Mouse (Mus musculus) spleen, embryonic (tissue): Measurements from ENCODE around the gene Syn3.
"Not testable (repeated sequence)": the region's sequence is repeated elsewhere in the genome, so short reads cannot be mapped to it uniquely, and the experiment has no call there.

Source experiments
- CTCF ChIA-PET: fragments of 350-600 bp; sonication (Branson Sonifier 250); formaldehyde crosslinking; loops from one replicate; lab custom pipeline; 2022; lab: Charles Lee

The Syn3 gene

DNA sequence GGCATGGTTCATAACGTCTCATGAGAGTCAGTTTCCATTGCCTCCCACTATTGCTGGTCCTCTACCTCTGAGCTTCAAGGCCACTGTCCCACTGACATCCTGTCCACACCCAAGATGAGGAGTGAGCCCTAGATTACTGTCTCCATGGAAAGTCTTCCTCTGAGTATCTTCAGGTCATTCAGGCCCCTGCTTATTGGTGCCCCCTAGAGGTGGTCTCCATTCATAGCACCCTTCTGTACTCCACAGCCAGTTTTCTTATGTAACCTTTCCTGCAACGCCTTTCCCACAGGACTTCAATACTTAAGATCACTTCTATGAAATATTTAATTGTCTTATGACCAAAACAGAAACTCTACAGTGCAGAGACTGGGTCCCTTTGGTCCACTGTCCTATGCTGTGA, 80.4 kb downstream of the Syn3 start:
- CTCF ChIA-PET, result no interaction called here

DNA sequence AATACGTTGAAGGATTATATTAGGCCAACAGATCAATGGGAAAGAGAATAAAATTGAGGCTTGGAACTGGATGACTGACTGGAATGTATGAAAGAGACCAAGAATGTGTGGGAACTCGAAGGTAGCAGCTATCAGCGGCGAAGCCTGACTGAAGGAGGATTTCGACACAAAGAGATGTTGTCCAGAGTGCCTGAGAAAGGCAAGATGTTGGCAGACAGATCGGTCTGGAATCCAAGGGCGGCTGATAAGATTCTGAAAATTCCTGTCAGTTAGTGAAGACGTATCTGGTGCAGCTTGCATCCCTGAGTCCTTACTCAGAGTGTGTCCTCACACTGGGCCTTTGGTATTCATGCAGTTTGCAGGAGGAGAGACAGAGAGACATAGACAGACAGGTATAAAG, 81.9 kb downstream of the Syn3 start:
- CTCF ChIA-PET, result interaction anchor here (0.6 kb wide), 1 partner anchor 1447 kb away, joined by 3 read pairs; no protein-coding TSS in a partner anchor

DNA sequence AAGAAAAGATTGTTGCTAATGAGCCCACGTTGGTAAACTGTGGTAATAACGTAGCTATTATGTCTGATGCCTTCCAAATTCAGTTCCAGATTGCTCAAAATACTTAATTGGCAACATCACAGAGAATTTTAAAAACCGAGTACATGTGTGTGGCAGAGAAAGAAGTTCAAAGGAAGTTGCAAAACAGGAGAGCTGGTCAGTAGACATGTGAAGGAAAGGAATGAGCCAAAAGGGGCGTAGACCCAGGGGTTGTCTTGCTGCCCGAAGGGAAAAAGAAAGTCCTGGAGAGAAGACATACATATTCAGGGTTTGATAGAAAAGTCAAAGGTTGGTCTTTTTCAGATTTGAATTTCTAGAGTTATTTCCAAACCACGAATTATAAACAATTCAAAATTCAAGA, 87.8 kb downstream of the Syn3 start:
- CTCF ChIA-PET, result no interaction called here

DNA sequence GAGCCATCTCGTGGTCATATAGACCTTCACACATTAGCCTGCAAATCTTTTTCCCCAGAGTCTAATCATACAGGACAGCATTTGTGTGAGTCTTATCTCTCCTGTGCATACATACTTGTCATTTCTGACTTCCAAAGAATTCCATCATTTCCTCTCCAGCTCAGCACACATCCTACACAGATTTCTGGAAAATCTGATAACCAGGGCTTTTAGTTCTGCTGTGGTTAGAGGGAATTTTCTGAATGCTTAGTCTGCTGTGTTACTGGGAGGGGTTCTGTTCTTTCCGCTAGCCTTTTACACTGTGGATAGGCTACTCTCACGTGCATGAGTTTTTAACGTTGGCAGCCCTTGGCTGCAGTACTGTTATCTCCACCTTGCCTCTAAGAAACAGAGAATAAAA, 91.7 kb downstream of the Syn3 start:
- CTCF ChIA-PET, result no interaction called here

DNA sequence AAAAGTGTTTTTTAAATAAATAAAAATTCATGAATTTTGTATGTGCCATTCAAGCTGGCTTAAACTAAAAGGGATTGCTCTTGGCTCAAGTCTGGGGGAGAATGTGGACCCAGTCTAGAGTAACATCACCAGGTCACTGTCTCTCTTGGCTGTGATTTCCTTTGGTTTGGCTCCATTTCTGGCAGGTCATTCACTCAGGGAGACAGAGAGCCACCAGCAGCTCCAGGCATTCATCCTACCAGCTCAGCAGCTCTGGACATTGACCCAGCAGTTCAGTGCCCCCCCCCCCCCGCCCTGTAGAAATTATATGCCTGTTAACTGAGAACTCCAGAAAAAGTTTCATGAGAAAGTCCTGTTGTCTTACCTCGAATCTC, 100.4 kb downstream of the Syn3 start:
- CTCF ChIA-PET, result no interaction called here

DNA sequence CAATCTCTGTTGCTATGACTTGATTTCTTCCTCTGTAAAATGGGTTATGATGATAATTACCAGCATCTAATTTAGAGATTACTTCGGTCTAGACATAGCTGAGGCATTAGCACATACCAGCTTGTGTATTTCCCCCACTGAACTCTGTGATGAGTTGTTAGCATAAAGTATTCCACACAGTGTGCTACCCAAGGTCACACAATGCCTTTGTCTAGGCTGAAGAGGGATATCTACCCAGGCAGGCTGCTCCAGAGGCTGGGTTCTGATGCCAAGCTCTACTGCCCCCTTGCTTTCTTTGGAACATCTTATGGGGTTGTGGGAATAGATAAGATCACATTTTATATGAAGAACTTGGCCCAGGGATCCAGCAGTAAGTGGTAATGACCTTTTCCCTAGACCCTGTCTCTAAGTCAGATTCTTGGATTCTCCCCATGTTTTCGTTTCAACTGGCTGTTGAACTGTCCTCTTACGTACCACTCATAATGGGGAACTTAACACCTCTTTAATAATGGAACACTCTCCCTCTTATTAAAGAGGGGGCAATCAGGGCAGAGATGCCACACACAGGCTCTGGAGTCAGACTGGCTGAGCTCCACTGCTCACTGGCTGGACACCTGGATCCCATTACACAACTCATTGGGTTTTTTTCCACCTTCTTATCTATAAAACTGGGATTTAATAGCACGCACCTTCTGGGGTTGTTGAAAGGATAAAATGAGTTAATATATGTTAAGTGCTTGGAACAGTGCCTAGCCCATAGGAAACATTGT, 100.9 kb downstream of the Syn3 start:
- CTCF ChIA-PET, result no interaction called here

DNA sequence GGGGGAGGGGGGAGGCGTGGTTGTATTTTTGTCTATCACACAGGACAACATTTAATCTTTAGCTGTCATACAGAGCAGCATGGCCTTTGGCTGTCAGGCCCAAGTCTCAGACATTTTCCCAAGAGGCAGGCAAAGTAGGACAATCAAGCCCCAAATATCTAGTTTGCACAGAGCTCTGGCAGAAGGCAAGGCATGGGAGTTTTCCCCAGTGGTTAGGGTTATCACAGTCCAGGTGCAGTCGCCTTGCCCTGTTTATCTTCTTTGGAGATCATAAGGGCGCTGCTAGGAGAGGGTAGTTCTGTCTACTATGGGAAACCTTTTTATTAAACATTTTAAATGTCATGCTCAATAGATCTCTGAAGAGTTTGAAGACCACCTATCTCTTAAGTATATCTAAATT, 106.3 kb downstream of the Syn3 start:
- CTCF ChIA-PET, result no interaction called here

DNA sequence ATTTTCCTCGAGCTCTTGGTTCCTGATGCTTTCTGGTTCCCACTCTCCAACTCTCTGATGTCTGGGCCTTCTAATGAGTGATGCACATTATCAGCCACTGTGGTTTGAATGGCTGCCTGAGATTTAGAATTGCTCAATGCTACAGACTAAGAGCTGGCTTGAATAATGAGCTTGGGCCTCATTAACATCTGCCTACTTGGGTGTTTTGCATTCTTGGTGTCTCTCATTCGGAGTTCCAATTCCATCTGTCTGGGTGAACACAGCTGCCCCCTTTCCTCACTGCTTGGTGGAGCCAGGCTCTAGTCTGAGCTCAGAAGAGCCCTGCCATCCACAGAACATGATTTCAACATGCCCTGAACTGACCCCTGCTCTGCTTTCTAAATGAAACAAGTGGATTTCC, 108.8 kb downstream of the Syn3 start:
- CTCF ChIA-PET, result no interaction called here

DNA sequence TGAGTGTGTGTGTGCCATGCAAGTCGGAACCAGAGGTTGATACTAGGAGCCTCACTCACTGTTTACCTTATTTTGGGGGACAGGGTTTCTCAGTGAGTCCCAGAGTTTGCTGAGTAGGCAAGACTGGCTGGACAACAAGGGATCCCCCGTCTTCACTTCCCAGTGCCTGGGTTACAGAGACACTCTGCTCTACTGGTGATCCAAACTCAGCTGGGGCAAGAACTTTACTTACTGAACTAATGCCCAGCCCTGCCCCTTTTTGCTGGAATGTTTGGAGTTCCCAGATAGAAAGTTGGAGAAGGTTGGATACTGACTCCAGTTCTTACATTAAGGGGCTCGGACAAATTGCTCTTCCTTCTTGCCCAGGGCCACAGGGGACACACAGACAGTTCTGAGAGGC, 109.3 kb downstream of the Syn3 start:
- CTCF ChIA-PET, result no interaction called here

DNA sequence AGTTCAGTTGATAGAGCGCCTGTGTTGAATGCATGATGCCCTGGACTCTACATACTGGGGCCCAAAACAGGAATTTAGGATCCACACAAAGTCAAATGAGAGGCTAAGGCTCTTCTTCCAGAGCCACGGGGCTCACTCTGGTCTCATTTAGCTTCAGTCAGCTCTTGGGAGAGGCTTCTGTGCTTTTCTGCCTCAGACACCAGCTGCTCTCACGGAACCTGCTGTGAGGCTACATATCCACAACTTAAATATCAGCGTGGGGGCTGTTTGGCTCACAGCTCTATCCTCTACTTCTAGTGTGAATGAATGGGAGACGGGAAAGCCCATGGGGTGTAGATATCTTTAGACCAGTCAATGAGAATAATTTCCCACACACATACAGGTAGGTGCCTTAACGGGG, 109.9 kb downstream of the Syn3 start:
- CTCF ChIA-PET, result no interaction called here

DNA sequence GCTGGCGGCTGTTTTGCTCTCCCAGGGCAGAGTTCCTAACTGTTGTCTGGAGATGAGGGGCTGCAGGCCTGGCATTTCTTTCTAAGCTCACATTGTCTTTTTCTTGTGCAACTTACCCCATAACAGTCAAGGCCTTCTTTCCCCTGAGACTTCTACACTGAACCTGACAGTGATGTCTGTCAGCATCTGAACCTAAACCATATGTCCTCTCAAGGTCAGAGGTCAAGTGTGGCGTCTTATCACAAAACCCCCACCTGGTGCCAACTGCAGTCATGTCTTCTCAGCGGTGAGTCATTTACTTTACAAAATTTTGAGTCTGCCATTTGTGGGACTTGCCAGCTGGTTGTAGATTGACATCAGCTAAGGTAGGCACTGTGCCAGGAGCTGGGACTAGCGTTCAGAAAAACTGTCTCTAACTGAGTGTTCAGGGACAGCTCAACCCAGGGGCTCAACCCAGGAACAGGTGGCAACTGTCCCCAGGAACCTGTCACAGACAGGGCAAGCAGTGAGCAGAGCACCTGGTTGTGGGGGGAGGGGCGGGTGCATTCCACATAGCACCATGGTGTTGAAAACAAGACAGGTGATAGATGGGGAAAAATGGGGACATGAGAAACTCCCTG, 110.8 kb downstream of the Syn3 start:
- CTCF ChIA-PET, result no interaction called here

DNA sequence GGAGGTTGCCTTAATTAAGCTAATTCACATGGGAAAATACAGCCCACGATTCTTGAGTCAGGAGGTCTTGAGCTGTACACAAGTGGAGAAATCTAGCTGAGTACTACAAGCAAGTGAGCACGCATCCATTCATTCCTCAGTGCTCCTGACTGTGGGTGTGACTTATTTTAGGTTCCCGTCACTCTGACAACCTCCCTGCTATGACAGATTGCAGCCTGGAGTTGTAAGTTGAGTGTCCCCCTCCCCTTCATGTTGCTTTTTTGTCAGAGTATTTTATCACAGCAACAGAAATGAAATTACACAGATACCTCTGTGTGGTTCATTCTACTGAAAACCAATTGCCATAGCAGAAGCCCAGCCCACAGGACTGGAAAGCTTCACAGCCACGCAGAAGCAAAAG, 112.5 kb downstream of the Syn3 start:
- CTCF ChIA-PET, result no interaction called here

DNA sequence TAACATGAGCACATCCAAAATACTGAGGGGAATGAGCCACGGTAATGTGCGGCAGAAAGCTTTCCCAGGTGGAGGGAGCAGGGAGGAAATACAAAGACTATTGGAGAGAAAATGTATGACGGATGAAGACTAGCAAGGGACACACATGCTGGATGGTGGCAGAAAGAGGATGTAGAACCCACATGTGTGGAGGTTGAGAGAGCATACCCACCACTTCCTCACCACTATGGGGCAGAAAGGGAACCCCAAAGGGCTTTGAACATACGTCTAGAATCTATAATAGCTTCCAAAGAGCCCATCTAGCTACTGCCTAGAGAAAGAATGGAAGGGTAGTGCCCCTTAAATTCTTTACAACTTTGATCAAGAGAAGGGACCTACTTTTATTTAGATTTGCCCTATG, 113.0 kb downstream of the Syn3 start:
- CTCF ChIA-PET, result no interaction called here

DNA sequence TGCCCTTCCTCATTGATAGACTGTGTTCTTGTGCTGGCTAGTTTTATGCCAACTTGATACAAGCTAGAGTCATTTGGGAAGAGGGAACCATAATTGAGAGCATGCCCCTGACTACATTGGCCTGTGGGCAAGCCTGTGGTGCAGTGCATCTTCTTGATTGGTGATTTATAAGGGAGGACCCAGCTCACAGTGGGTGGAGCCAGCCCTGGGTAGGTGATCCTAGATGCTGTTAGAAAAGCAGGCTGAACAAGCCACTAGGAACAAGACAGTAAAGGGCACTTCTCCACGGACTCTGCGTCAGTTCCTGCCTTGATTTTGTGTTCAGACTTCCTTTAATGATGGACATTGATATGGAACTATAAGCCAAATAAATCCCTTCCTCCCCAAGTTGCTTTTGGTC, 114.0 kb downstream of the Syn3 start:
- CTCF ChIA-PET, result no interaction called here

DNA sequence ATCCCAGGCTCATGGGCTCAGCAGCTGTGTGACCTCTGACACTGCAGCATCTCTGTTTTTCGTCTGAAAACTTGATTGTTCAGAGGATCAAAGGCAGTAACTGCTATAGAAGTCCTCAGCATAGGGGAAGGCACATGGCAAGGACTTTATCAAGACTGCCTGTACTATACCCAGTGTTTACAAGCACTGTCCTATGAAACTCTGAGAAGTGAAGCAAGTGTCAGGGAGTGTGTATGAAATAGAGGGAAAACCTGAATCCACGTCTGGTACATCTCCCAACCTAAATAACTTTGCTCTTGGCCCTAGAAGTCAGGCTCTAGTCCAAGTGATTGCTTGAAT, 116.8 kb downstream of the Syn3 start:
- CTCF ChIA-PET, result no interaction called here

DNA sequence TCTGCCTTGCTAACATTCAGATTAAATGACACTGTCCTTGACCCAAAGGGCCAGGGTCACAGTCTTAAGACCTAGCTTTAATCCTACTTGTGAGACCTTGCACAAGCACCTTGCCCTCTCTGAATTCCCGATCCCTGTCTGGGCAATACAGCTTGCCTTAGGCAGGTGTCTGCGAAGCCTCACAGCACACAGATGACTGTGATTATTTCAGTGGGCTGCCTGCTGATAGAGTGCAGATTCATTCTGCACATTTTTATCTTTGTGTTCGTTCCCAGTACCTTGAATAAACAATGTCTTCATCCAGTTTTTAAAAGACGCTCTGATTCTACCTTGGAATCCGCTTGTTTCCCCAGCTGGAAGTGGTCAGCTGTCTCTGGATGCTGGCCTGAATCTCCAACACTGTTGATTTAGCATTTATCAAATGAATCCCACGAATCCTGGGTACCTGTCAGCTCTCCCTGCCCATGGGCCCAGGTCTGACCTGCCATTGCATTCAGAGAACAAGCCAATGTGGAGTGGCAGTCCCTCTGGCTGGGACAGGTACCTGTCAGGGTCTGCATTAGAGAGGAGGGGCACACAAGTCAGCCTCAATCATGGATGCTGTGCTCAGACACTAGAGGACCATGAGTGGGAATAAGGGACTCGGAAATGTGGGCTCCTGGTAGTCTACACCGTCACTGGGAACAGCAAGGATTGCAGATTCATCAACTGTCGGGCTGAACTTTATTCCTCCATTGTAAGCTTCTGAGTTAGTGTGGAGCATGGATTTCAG, 117.4 kb downstream of the Syn3 start:
- CTCF ChIA-PET, result no interaction called here

DNA sequence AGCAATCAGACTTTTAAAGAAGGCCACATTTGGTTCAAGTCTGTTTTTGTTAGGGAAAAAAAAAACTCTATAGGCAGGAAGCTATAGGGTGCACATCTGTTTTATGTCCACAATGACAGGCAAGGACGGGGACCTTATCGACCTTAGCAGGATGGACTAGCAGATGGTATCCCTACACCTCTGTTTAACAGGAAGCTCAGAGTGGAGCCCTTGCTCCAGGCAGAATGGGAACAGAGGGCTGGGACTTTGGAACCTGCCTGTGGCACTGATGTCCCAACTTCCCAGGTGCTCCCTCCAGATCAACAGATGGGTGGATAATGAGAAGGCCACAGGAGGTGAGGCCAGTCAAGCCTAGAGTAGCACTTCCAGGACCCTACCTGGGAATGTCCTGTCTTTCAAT, 118.1 kb downstream of the Syn3 start:
- CTCF ChIA-PET, result no interaction called here

DNA sequence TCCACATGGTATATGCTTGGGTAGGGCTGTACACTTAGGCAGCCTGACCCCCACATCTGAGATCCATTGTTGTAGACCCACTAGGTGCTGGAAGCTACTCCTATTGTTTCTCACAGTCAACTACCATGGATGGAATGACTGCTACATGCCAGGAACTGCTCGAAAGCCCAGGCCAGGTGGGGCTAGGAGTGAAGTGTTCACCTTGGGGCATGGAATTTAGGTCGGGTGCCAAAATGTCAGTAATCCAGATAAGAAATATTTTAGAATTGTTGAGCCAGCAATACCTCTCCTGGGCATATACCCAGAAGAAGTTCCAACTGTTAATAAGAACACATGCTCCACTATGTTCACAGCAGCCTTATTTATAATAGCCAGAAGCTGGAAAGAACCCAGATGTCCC, 119.9 kb downstream of the Syn3 start:
- CTCF ChIA-PET, result not testable (repeated sequence)

DNA sequence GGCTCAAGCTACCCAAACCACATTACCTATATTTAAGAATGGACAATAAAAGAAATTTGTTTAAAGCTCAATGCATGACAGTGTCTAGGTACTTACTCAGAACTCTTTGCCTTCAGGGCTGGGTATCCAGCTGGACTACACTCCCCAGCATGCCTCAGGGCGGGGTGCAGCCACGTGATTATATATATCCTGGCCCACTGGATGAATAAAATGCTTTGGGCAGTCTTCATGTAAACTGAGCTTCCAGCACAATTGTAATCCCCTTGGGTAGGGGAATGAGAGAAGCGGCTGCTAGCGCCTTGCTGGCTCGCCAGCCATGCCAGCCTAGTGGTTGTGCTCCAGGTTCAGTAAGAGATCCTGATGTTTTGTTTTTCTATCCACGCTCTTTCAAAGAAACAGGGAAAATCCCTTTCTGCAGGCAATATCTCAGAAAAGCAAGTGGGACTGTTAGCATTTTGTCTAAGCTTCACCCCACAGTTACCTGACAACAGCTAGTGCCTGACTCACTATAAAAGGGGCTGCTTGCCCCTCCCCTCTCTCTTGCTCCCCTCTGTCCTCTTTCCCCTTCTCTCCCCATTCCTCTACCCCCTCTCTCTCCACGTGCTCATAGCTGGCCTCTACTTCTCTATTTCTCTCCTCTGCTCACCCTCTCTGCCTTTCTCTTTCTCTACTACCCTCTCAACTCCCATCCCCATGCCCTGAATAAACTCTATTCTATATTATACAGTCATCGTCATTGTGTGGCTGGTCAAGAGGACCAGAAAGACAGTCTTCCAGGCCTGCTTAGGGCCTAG, 122.1 kb downstream of the Syn3 start:
- CTCF ChIA-PET, result no interaction called here

DNA sequence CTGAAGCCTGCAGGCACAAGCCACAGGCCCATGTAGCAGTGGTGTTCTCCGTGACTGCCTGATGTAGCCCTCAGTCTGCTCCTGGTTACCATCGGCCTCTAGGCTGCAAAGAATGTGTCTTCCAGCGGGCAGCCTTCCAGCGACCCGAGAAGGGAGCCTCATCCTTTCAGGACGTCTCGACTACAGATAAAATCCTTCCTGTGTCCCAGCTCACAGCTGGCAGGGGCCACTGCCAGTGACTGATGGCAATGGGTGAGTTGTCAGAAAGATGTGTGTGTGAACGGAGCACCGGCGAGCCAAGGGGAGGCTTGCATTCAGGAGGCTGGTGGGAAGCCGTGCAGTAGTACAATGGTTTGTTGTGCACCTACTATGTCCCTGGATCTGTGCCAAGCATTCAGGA, 122.8 kb downstream of the Syn3 start:
- CTCF ChIA-PET, result no interaction called here

DNA sequence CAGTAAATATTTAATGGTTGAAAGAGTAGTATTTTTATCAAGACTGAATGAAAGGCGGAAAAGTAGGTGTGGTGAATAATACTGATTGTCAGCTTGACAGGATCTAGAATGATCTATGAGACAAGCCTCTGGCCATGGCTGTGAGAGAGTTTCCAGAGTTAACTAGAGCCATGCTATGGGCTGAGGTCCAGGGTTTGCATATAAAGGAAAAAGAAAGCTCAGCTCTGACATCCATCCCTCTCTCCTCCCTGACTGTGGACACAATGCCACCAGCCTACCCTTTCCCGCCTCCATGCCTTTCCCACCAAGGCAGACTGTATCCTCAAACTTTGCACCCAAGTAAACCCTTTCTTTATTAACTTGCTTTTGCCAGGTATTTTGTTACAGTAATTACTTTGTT, 124.6 kb downstream of the Syn3 start:
- CTCF ChIA-PET, result no interaction called here

DNA sequence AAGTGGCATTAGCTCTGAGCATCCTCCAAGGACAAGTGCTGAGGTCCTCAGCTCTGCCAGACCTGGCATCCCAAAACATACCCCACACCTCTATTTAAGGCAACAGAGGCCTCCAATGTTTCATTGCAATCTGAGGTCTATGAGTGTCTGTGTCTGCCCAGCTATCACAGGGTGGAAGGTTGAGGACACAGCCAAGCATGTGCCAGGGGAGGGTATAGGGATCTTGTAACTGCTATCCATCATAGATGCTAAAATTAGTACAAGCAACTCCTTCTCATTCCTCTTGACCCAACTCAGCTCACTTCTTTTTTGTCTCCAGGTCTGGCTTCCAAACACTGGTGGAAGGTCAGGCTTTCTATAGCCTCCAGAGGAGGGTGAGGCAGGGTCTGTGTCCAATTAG, 127.1 kb downstream of the Syn3 start:
- CTCF ChIA-PET, result no interaction called here
